Mouse (Mus musculus): ENCODE measurements around the gene Ippk. TPM values are rescaled to one million over a fixed set of nuclear protein-coding genes. Genes with fewer than 3 reads are reported as not detected.

Gene Ippk
- total RNA-seq (2021): 1 to 10 TPM; 9.5 to 9.9 TPM

DNA sequence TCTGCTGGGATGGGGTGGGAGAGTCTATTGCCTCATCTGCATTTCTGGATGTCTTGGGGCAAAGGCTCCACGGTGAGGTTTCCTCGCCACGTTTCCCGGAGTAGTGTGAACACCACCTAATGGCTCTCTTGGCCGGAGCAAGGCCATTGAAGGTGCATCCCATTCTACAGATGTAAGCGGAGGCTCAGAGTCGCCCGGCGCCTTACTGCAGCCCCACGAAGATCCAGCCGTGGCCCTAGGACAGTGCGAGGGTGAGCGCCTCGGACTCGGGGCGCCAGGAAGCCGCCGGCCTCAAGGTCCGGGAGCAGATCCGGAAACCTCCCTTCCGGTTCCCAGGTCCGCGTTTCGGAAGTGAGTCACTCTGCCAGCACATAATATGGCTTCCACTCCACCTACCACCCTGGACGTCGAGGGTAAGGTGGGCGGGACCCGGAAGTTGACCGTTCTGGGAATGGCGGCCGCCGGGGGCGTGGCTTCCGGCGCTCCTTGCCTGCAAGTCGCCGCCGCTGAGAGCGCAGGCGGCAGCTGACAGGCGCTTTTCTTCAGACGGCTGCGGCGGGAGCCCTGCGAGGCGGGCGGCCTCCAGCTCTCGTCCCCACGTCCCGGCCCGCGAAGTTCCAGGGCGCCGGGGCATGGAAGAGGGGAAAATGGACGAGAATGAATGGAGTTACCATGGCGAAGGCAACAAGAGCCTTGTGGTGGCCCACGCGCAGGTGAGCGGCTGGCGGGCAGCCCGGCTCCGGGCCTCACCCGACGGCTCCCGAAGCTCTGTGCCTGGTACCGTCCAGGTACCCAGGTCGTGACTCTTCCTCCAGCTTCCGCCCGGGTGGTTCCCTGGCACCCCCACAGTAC is at the start of gene Ippk:
Gene Ippk, plus strand, starts transcription at position 496 of the 852 bp plus-strand sequence.
- DNase-seq: peak; percentile 99

DNA sequence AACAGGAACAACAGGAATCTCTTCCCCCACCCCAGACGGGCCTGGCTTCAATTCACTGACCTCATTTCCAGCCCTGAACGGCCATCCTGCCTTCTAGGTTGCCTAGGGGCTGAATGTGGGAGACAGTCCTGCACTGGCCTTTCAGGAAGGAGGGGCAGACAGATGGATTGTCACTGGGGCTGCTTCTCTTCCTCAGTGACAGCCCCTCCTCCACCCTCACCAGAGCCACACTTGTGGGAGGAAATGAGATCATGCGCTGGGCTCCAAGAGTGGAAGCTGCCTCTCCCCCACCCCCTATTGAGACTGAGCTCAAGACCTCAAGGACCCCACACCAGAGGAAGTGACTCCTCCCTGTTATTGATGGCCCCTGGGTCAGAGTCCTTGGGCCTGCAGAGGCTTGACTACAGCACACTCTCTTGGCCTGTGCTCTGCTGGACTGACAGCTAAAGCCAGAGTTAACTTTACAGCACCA is 49.6 kb upstream of the Ippk start:
- DNase-seq: peak; percentile 82

- peak; percentile 47 for DNase-seq
Observed at GRCm38 (mm10) chr13:49372370-49373060, 48.5 kb upstream of the Ippk start.

GRCm38 (mm10) chr13:49374304-49374703 is 46.7 kb upstream of the Ippk start:
- DNase-seq: no peak

GRCm38 (mm10) chr13:49374730-49375129 is 46.3 kb upstream of the Ippk start:
- DNase-seq: no peak

DNA sequence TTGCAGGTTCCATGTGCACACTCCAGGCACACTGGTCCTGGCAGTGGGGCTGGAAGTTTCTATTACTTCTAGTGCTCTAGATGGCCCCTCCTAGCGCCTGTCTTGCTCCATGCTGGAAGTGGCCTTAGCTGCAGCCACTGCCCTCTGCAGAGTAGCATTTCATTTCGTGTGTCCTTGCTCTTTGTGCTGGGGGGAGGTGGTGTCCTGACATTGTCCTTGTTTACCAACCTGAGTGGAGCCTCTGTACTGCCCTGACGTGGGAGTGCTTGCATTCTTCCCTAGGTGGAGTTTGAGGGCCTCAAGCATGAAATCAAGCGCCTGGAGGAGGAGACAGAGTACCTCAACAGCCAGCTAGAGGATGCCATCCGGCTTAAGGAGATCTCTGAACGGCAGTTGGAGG is 43.4 kb upstream of the Ippk start:
- DNase-seq: no peak

- DNase-seq: no peak
Observed at GRCm38 (mm10) chr13:49379301-49379700, 41.7 kb upstream of the Ippk start.

GRCm38 (mm10) chr13:49381230-49381629 is 39.8 kb upstream of the Ippk start:
- peak; percentile 96 for DNase-seq

GRCm38 (mm10) chr13:49382997-49383396 is 38.1 kb upstream of the Ippk start:
- no peak for DNase-seq

GRCm38 (mm10) chr13:49384751-49385463 is 36.1 kb upstream of the Ippk start:
- no peak for DNase-seq

DNA sequence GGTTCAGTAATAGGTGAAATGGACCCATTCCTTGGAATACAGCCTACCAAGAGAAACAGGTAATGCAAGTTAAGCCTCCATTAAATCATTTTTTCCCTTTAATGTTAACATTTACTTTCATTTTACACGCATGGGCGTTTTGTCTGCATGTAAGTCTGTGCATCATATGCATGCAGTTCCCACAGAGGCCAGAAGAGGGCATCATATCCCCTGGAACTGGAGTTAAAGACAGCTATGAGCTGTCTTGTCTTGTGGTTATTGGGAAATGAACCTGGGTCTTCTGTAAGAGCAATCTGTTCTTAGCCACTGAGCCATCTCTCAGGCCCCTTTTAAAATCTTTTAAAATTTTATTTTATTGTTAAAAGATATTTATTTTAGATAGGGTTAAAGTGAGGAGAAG is 29.7 kb upstream of the Ippk start:
- DNase-seq: peak; percentile 52

DNA sequence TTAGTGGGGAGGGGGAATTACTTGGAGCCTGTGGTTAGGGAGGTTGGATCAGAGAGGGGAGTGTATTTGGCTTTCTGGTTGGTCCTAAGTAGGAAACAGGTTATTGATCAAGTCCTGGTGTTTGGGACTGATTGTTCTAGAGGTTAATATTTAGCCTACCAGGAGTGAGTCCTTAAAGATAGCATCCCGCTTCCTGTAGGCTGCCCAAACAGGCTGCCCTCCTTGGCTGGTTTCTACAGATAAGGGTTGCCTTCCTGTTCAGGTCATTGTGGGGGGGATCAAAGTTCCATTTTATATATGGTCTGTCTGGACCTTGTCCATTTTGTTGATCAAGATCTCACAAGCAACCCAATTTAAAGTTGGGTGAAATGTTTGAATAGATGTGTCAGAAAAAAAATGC is 27.5 kb upstream of the Ippk start:
- DNase-seq: no peak

DNA sequence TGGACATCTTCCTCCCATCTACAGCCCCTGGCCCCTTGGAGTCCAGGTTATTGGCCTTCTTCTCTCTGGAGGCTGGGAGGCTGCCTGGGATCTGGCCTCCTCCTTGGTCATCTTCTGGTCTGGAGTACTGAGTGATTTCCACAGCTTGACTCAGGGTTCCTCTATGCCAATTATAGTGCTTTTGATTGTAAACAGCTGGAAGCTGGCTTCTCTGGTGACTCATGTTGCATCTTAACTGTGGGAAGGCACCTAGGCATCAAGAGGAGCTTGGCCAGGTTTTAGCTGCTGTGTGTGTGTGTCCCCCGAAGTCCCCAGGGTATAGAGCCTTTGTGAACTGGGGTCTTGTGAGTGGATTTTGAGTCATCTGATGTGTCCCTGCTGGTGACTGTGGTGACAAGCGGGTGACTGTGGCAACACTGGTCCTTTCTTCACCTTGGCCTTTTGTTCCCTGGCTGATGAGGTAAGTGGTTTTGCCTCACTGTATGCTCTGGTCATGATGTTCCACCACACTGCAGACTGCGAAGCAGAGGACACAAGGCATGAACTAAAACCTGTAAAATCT is 26.1 kb upstream of the Ippk start:
- no peak for DNase-seq

DNA sequence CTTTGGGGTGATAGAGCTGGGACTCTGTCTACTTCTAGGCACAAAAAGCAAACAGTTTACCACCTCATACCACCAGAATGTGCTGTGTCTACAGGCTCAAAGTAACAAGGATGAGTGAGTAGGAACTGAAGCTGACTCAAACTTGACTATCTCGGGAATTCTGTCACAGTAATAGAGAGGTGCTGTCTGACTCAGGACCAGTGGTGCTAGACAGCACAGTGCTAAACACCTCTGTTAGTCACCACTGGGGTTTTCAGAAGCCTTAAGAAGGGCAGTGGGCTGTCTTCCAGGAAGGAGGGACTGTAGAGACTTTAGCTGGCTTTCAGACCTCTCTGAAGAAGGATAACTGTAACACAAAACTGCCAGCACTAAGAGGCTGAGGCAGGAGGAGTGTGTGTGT is 24.3 kb upstream of the Ippk start:
- DNase-seq: no peak

DNA sequence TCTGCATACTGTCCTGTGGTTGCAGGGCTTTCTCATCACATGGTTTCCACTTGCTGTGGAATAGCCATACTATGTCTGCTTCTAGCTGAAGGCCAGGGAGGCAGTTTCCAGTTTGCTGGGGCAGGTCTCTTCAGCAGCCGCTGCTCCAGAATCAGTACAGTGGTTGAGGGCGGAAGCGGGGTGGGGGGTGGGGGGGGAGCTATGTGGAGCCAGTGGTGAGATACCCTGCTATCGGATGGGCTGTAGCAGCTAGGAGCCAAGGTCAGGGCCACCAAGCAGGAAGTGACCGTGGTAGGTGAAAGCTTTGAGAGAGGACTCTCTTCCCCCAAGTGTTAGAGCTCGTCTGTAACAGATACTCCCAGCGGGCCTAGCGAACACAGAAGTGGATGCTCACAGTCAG is 22.9 kb upstream of the Ippk start:
- no peak for DNase-seq

DNA sequence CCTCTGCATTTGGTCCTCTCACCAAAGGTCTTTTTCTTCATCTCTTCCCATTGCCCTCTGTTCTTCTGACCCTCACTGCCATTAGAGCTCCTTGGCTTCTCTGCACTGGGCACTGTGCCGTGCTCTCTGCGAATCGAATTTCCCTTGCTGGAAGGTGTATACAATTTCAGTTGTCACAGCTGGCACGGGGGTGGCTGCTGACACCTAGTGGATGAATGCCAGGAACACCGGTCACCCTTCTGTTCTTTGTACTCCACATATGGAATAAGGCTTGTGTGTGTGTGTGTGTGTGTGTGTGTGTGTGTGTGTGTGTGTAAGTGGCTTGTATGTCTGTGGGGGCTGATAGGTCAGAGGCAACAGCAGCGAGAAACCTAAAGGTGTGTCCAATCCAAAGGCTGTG is 20.9 kb upstream of the Ippk start:
- DNase-seq: peak; percentile 73

DNA sequence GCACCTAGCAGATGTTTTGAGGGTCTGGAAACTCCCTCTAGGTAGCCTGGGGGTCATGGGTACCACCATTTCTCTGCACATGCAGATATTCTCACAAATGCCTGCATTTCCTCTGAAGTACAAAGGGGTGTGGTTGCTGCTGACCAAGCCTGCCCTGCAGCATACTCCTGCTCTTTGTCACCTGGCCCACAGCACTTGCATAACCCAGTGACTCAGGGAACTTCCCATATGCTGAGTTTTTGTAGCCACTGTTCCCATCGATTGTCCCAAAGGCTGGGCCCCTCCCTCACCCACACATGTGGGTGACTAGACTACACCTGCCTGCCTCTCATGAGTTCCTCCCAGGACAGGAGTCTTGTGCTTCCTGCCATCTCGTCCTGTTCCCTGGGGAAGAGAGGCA is 18.4 kb upstream of the Ippk start:
- DNase-seq: no peak

GRCm38 (mm10) chr13:49407795-49408194 is 13.3 kb upstream of the Ippk start:
- DNase-seq: no peak

GRCm38 (mm10) chr13:49421606-49421917 is 513 bp downstream of the Ippk start:
- DNase-seq: peak; percentile 41

DNA sequence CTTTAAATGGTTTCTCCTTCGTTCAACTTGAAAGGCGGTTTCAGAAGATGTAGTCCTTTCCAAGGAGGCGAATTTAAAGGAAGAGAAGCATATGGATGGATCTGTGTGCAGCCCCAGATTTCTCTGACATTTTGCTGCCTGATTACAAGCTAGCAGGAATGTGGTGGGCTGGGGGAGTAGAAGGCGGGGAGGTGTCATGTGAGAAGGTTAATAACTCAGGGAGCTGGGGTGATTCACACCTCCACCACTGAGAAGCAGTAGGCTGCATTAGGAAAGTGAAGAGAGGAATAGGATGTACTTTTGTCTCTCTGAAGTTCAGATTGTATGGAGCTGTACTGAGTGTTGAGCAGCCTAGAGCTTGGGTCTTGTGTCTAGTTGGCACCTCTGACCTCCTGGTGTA is 910 bp downstream of the Ippk start:
- no peak for DNase-seq

- no peak for DNase-seq
Observed at GRCm38 (mm10) chr13:49426736-49427135, 5.7 kb downstream of the Ippk start.

- DNase-seq: no peak
Observed at GRCm38 (mm10) chr13:49428042-49428675, 7.1 kb downstream of the Ippk start.

GRCm38 (mm10) chr13:49430529-49430928 is 9.5 kb downstream of the Ippk start:
- DNase-seq: no peak

Measured in heart, postnatal 4 days (tissue).